ENCODE assay signal across 32 mouse cellular contexts in the genomic region with DNA sequence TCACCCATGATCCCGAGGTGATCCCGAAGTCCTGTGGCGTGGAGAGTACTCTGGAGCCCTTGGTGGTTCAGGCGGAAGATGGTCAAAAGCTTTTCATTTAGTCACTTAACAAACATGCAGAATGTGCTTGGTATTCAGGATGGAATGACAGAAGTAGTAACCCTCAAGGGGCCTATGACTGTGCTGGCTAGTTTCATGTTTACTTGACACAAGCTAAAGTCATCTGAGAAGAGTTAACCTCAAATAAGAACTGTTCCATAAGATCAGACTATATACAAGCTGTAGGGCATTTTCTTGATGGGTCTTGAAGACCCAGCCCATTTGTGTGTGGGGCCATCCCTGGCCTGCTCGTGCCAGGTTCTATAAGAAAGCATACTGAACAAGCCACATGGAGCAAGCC.
"Had no signal": no experiment of that assay in that cellular context is flagged by ENCODE, and none has a peak within 500 bp of the region (broad histone marks: within the 10 kb centered on the region; RNA-seq: fewer than 3 reads in every experiment).

No protein-coding gene starts in this region.

- H3K27ac ChIP-seq: limb, embryonic 10.5 days; limb, embryonic 13.5 days; limb, embryonic 15.5 days; liver, embryonic 12.5 days; liver, embryonic 13.5 days; liver, embryonic 14.5 days; liver, embryonic 15.5 days; lung, embryonic 15.5 days; macrophage; midbrain, embryonic 10.5 days; midbrain, embryonic 12.5 days; midbrain, embryonic 13.5 days; midbrain, embryonic 15.5 days; neural tube, embryonic 12.5 days had no signal

- H3K4me1 ChIP-seq: limb, embryonic 15.5 days; liver, embryonic 12.5 days; liver, embryonic 13.5 days; liver, embryonic 15.5 days; lung, embryonic 15.5 days; midbrain, embryonic 10.5 days; midbrain, embryonic 12.5 days; midbrain, embryonic 13.5 days; midbrain, embryonic 15.5 days; neural tube, embryonic 12.5 days had no signal

- ATAC-seq: liver, embryonic 12.5 days; liver, postnatal 0 days; lung, postnatal 0 days; midbrain, embryonic 15.5 days; midbrain, embryonic 16.5 days had no signal

- H3K9me3 ChIP-seq: limb, embryonic 10.5 days; limb, embryonic 12.5 days; limb, embryonic 13.5 days; limb, embryonic 15.5 days; liver, embryonic 12.5 days; liver, embryonic 13.5 days; liver, embryonic 15.5 days; lung, embryonic 15.5 days; megakaryocyte, embryonic 14.5 days; midbrain, embryonic 10.5 days; midbrain, embryonic 12.5 days; midbrain, embryonic 13.5 days; midbrain, embryonic 15.5 days; neural tube, embryonic 12.5 days had no signal

- H3K4me3 ChIP-seq: limb, embryonic 10.5 days; limb, embryonic 12.5 days; limb, embryonic 13.5 days; limb, embryonic 15.5 days; liver, embryonic 12.5 days; liver, embryonic 13.5 days; liver, embryonic 15.5 days; lung, embryonic 15.5 days; megakaryocyte, embryonic 14.5 days; midbrain, embryonic 10.5 days; midbrain, embryonic 12.5 days; midbrain, embryonic 13.5 days; midbrain, embryonic 15.5 days; myocyte; neural tube, embryonic 12.5 days had no signal

- DNase-seq: left cerebral cortex, postnatal 4 days; liver; liver, embryonic 13.5 days; liver, postnatal 0 days; lung, adult 18-20 months; lung, adult 2 months; lung, embryonic 14.5 days; lung, postnatal 10 days; lung, postnatal 14 days; lung, postnatal 36 days; lung, postnatal 4 days; midbrain, embryonic 14.5 days had no signal

- H3K27me3 ChIP-seq: limb, embryonic 12.5 days; limb, embryonic 13.5 days; limb, embryonic 15.5 days; liver, embryonic 12.5 days; liver, embryonic 13.5 days; liver, embryonic 15.5 days; lung, embryonic 15.5 days; megakaryocyte, embryonic 14.5 days; midbrain, embryonic 12.5 days; midbrain, embryonic 13.5 days; midbrain, embryonic 15.5 days; neural tube, embryonic 12.5 days had no signal

- H3K9ac ChIP-seq: limb, embryonic 12.5 days; limb, embryonic 13.5 days; limb, embryonic 15.5 days; liver, embryonic 12.5 days; liver, embryonic 13.5 days; liver, embryonic 14.5 days; liver, embryonic 15.5 days; liver, postnatal 0 days; lung, embryonic 14.5 days; lung, embryonic 15.5 days; midbrain, embryonic 12.5 days; midbrain, embryonic 13.5 days; midbrain, embryonic 15.5 days; neural tube, embryonic 12.5 days had no signal

- H3K4me2 ChIP-seq: limb, embryonic 12.5 days; limb, embryonic 13.5 days; limb, embryonic 15.5 days; liver, embryonic 11.5 days; liver, embryonic 12.5 days; liver, embryonic 13.5 days; liver, embryonic 15.5 days; lung, embryonic 14.5 days; lung, embryonic 15.5 days; midbrain, embryonic 11.5 days; midbrain, embryonic 12.5 days; midbrain, embryonic 13.5 days; midbrain, embryonic 15.5 days; neural tube, embryonic 12.5 days had no signal

- H3K36me3 ChIP-seq: limb, embryonic 10.5 days; lung, embryonic 15.5 days; midbrain, embryonic 10.5 days; midbrain, embryonic 12.5 days; midbrain, embryonic 15.5 days; neural tube, embryonic 12.5 days had no signal
